Mouse (Mus musculus) CH12.LX (cell line): ENCODE measurements around the gene Car1.

Source experiments
- CHD1 ChIP-seq: IDR thresholded peaks from 2 replicates; pipeline ENCODE4 v1.6.1; 2012; ENCODE audit warnings: low read depth, low read length, improper control_type of control experiment, inconsistent platforms
- MAX ChIP-seq: IDR thresholded peaks from 2 replicates; pipeline ENCODE4 v1.6.1; 2011; ENCODE audit warnings: low read length, improper control_type of control experiment
- SMC3 ChIP-seq: IDR thresholded peaks from 2 replicates; pipeline ENCODE4 v1.6.1; 2011; ENCODE audit warnings: low read depth, low read length, improper control_type of control experiment

DNA sequence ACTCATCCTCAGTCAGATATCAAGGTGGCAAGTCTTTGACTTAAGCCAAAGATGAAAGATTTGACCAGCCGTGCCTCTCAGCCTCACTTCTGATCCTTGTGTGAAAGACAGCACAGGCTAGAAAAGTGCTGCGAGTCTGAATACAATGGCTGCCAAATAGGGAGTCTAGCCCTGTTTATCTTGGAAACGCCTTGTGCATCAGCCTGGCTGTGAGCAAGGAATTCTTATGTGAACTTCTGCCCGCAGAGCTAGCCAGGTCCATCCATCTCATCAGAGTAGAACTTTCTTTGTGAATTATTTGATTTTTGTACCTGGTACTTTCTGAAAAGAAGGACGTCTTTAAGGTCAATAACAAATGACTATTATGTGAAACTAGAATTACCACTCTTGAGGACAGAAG is 45.8 kb upstream of the Car1 start:
- TF ChIP-seq CHD1 (no peak), MAX (no peak), SMC3 (no peak)
